Mouse (Mus musculus) heart, adult 2 months (tissue): Measurements from ENCODE around the gene Hsdl2. TPM values are rescaled to one million over a fixed set of nuclear protein-coding genes. Genes with fewer than 3 reads are reported as not detected.

Experiments
- DNase-seq, 2 experiments: peaks; one replicate each; pipeline ENCODE4 v3.0.0; 2021
- H3K27ac ChIP-seq: fragments of 200-600 bp; 2 replicates; pipeline ENCODE4 v1.8.1; 2022
- H3K27me3 ChIP-seq: fragments of 200-500 bp; 2 replicates; pipeline ENCODE4 v1.6.1; 2012; ENCODE audit warnings: mild to moderate bottlenecking, low read length, inconsistent platforms, mixed read lengths; ENCODE audit not compliant: control insufficient read depth, insufficient read depth
- H3K36me3 ChIP-seq: fragments of 200-500 bp; 2 replicates; pipeline ENCODE4 v1.6.1; 2012; ENCODE audit warnings: low read length, inconsistent platforms; ENCODE audit not compliant: control insufficient read depth, insufficient read depth
- H3K4me1 ChIP-seq: fragments of 200-500 bp; 2 replicates; pipeline ENCODE4 v1.6.1; 2011; ENCODE audit warnings: low read length; ENCODE audit not compliant: control insufficient read depth, insufficient read depth
- H3K4me3 ChIP-seq: fragments of 200-600 bp; 2 replicates; pipeline ENCODE4 v1.8.1; 2022
- H3K79me2 ChIP-seq: fragments of 200-500 bp; replicated peaks from 2 replicates; pipeline ENCODE4 v1.6.1; 2012; ENCODE audit warnings: mild to moderate bottlenecking, inconsistent platforms, low read length, moderate library complexity, mixed read lengths; ENCODE audit not compliant: control insufficient read depth, insufficient read depth
- H3K9ac ChIP-seq: fragments of 200-500 bp; 2 replicates; pipeline ENCODE4 v1.6.1; 2012; ENCODE audit warnings: low read depth, mild to moderate bottlenecking, control low read depth, inconsistent platforms, low read length, mixed read lengths
- CTCF ChIP-seq: fragments of 200-600 bp; IDR thresholded peaks from 2 replicates; pipeline ENCODE4 v1.8.1; 2022; ENCODE audit warnings: antibody characterized with exemption, mild to moderate bottlenecking, moderate library complexity
- EP300 ChIP-seq: fragments of 200-500 bp; IDR thresholded peaks from 2 replicates; pipeline ENCODE4 v1.6.1; 2011; ENCODE audit warnings: low read depth, low read length, control low read depth; ENCODE audit not compliant: insufficient read depth
- POLR2A ChIP-seq: fragments of 200-500 bp; IDR thresholded peaks from 2 replicates; pipeline ENCODE4 v1.6.1; 2011; ENCODE audit warnings: mild to moderate bottlenecking, low read depth, low read length, control low read depth; ENCODE audit not compliant: insufficient read depth
- WGBS: fragments of 180-500 bp; shearing (Covaris S2); methylation state at CpG from one replicate; pipeline ENCODE4 v1.1.7; 2018; 5-methylcytosine and 5-hydroxymethylcytosine counted together
- intact Hi-C: fragments of 180-260 bp; cut with DNase I; formaldehyde crosslinking; loops from one replicate; pipeline ENCODE4 v1.15.1; 2025
- polyA plus RNA-seq: library from polyadenylated mRNA; depleted of rRNA; stranded (reverse); fragments of >200 nt; gene quantifications from 2 replicates; pipeline ENCODE4 v1.2.3, GENCODE M21; 2012
- total RNA-seq, 2 experiments: library from RNA; stranded (reverse); gene quantifications; 2 replicates each; pipeline ENCODE4 v1.2.3; 2021

The Hsdl2 gene
- total and polyA plus RNA-seq, 3 experiments: 84.0 to 225 (median 211) TPM

GRCm38 (mm10) chr4:59572521-59573118 is 8.7 kb upstream of the Hsdl2 start:
- DNase-seq: no peak
- intact Hi-C loops: no loop called here
- WGBS: 76% methylated on average over 11 of the region's 11 CpGs

GRCm38 (mm10) chr4:59575184-59575958 is 6.0 kb upstream of the Hsdl2 start:
- H3K4me3 ChIP-seq: no peak overlapping the region
- no peaks in the 10 kb centered on the region for H3K27me3 ChIP-seq
- no peak overlapping the region for H3K9ac ChIP-seq
- DNase-seq: no peak
- H3K36me3 ChIP-seq: no peaks in the 10 kb centered on the region
- H3K79me2 ChIP-seq: no peaks in the 10 kb centered on the region
- H3K27ac ChIP-seq: no peak overlapping the region
- 73% methylated on average over 11 of the region's 11 CpGs for WGBS
- intact Hi-C loops: no loop called here
- no peak for TF ChIP-seq POLR2A
- TF ChIP-seq CTCF: no peak
- no peak for TF ChIP-seq EP300
- H3K4me1 ChIP-seq: no peaks in the 10 kb centered on the region

More at GRCm38 (mm10) chr4:59572521-59573118, 8.7 kb upstream of the Hsdl2 start:
- TF ChIP-seq POLR2A (no peak), EP300 (no peak), CTCF (no peak)
- Histone ChIP-seq H3K27me3 (no peaks in the 10 kb centered on the region), H3K27ac (no peak overlapping the region), H3K4me3 (no peak overlapping the region), H3K4me1 (no peaks in the 10 kb centered on the region), H3K79me2 (no peaks in the 10 kb centered on the region), H3K9ac (no peak overlapping the region), H3K36me3 (no peaks in the 10 kb centered on the region)

DNA sequence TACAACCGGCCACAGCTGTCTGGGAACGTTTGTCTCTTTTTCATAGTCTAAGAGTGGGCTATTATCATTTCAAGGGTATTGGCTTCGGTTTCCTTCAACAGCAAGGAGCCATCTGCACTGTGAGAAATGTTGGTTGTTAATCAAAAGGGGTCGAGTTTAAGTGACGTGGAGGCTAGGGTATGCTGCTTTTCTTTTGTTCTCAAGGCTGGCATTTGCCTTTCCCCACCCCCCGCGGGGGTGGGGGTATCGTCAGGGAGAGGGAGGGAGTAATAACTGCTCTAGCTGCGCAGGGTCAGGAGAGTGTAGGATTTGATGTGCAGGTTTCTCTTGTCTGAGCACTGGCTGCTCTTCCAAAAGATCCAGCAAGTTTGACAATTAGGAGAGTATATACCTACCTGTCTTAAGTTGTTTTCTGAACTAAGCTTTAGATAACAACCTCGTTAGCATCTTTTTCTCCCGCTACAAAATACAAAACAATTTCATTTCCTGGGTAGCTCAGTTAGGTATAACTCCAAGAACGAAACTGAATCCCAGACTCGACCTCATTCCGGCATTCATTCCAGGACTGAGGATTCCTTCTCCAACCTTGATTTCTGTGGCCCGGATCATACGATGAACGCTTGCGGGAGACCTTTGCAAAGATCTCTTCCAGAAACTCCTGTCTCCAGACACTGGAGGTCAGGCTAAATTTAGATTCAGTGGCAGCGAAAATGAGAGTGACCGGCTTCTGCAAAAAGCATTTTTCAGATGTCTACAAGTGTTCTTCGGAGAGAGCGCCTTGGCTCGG is 675 bp upstream of the Hsdl2 start:
- Histone ChIP-seq H3K4me1 (no peaks in the 10 kb centered on the region; the same call in 1 of the 2 replicates), H3K27ac (peak overlapping the region; percentile 90), H3K4me3 (peak overlapping the region; percentile 83), H3K79me2 (no peaks in the 10 kb centered on the region), H3K9ac (peak overlapping the region; percentile 72), H3K36me3 (peaks cover 3% of the 10 kb centered on the region; the same call in 1 of the 2 replicates), H3K27me3 (no peaks in the 10 kb centered on the region)
- DNase-seq: peak in 1 of 2 experiments; percentile 28
- under 1% methylated on average over 23 of the region's 23 CpGs for WGBS
- TF ChIP-seq CTCF (no peak), EP300 (no peak), POLR2A (no peak)
- intact Hi-C loops: loop anchor here (2.0 kb wide), 1 partner anchor 32 kb away; the partner anchor contains the start of gene Ptbp3

DNA sequence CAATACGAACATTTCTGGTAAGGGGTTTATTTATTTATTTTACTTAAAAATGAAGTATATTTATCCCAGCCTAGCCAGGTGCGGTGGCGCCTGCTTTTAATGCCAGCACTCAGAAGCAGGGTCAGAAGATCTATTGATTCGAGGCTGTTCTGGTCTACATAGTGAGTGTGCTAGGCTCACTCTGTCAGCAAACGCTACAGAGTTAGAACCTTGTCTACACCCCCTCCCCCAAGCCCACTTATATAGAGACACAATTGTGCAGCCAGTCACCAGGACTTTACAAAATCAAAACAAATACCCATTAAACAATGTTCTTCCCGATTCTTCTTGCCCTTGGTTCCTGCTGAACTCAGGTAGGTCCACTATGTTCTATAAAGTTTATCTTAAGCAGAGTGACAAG is 823 bp downstream of the Hsdl2 start:
- no peaks in the 10 kb centered on the region for H3K79me2 ChIP-seq
- no peaks in the 10 kb centered on the region; the same call in none of the 2 replicates for H3K4me1 ChIP-seq
- H3K36me3 ChIP-seq: peaks cover 13% of the 10 kb centered on the region
- H3K27me3 ChIP-seq: no peaks in the 10 kb centered on the region
- no peak for TF ChIP-seq POLR2A
- TF ChIP-seq CTCF: no peak
- no peak for TF ChIP-seq EP300
- no peak for DNase-seq
- H3K9ac ChIP-seq: peak overlapping the region; percentile 59
- H3K27ac ChIP-seq: peak overlapping the region; percentile 90
- 24% methylated on average over 6 of the region's 6 CpGs for WGBS
- peak overlapping the region; percentile 83 for H3K4me3 ChIP-seq
- intact Hi-C loops: no loop called here

GRCm38 (mm10) chr4:59585097-59585496 is 3.7 kb downstream of the Hsdl2 start:
- H3K36me3 ChIP-seq: peaks cover 13% of the 10 kb centered on the region
- TF ChIP-seq POLR2A (no peak), EP300 (peak; percentile 61; the same call in 1 of the 2 replicates), CTCF (no peak)
- peak; percentile 34 to 68 for DNase-seq
- no peaks in the 10 kb centered on the region for H3K27me3 ChIP-seq
- peak overlapping the region; percentile 90 for H3K27ac ChIP-seq
- no peak overlapping the region for H3K4me3 ChIP-seq
- no peak overlapping the region for H3K9ac ChIP-seq
- no peaks in the 10 kb centered on the region; the same call in none of the 2 replicates for H3K4me1 ChIP-seq
- H3K79me2 ChIP-seq: no peaks in the 10 kb centered on the region; the same call in 1 of the 2 replicates
- WGBS: 63% methylated on average over 5 of the region's 5 CpGs
- intact Hi-C loops: no loop called here
